Mouse (Mus musculus) brain, embryonic 14.5 days (tissue): ENCODE measurements around the gene Nlgn1.

Experiments used
- CTCF ChIP-seq: fragments of 200-500 bp; IDR thresholded peaks from 2 replicates; pipeline ENCODE4 v1.5.1; 2012; ENCODE audit warnings: inconsistent platforms, mild to moderate bottlenecking, moderate library complexity, borderline replicate concordance; ENCODE audit not compliant: insufficient read depth, insufficient read length; ENCODE audit errors: extremely low read depth
- POLR2A ChIP-seq: fragments of 200-500 bp; IDR thresholded peaks from 2 replicates; pipeline ENCODE4 v1.6.1; 2012; ENCODE audit warnings: mild to moderate bottlenecking, inconsistent platforms, borderline replicate concordance; ENCODE audit not compliant: poor library complexity, insufficient read depth, insufficient read length, severe bottlenecking; ENCODE audit errors: extremely low read depth

DNA sequence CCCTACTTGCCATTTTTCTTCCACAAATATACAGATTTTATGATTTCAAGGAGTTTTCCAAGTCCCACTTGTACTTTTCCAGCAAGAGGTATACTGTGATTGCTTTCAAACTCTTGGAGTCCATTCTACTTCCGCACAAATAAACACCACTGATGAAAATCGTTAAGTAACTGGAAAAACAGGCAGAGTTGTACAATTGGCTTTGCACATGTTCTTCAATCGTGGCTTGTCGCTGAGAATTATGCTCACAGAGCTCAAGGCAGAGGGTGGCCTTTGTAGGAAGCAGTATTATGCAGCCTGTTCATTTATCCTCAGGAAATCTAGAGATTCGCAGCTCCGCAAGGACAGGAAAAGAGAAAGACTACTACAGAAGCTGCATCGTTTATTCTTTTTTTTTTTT is 225.9 kb downstream of the Nlgn1 start:
- TF ChIP-seq CTCF (no peak), POLR2A (no peak)
